Mouse (Mus musculus) gastrocnemius, adult 2 months (tissue): Measurements from ENCODE around the gene Nrxn2. TPM values are rescaled to one million over a fixed set of nuclear protein-coding genes. Genes with fewer than 3 reads are reported as not detected.

ENCODE experiments used
- DNase-seq: peaks from one replicate; pipeline ENCODE4 v3.0.0; 2022
- H3K27ac ChIP-seq: fragments of 200-600 bp; 2 replicates; pipeline ENCODE4 v1.8.1; 2022; ENCODE audit warnings: mild to moderate bottlenecking
- H3K4me3 ChIP-seq: fragments of 200-600 bp; 2 replicates; pipeline ENCODE4 v1.8.1; 2022; ENCODE audit warnings: mild to moderate bottlenecking, moderate library complexity
- CTCF ChIP-seq: fragments of 200-600 bp; IDR thresholded peaks from 2 replicates; pipeline ENCODE4 v1.8.1; 2022; ENCODE audit warnings: antibody characterized with exemption, mild to moderate bottlenecking, moderate library complexity
- intact Hi-C: fragments of 180-260 bp; cut with DNase I; formaldehyde crosslinking; loops from one replicate; pipeline ENCODE4 v1.15.1; 2025
- microRNA-seq: library from miRNA; unstranded; fragments of <30 nt; microRNA quantifications from one replicate; pipeline ENCODE4 v1.2.0, GENCODE M21; 2021
- total RNA-seq, 2 experiments: library from RNA; stranded (reverse); gene quantifications; 2 replicates each; pipeline ENCODE4 v1.2.3; 2021

Nrxn2 gene
- total RNA-seq, 2 experiments from 2014 or later, result 0.77 to 2.0 TPM

DNA sequence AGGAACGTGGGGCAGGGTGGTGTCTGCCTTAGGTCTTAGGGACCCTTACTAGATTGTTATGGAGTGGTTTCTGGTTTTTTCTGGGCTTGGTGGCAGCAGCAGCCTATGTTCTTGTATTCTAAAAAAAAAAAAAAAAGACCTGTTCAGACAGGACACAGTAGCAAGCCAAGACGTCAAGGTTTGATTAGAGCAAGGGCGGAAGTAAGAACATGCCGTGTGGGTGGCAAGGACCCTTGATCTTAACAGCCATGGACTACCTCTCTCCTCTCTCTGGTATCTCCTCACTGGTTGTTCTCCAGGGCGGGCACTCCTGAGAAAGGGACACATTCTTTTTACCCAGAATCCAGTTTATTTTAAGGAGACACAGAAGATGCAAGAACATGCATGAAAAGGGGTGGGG, 134.6 kb downstream of the Nrxn2 start:
- DNase-seq, result no peak
- TF ChIP-seq CTCF, result no peak
- intact Hi-C loops, result no loop called here
- H3K27ac ChIP-seq, result no peak overlapping the region
- no peak overlapping the region for H3K4me3 ChIP-seq

DNA sequence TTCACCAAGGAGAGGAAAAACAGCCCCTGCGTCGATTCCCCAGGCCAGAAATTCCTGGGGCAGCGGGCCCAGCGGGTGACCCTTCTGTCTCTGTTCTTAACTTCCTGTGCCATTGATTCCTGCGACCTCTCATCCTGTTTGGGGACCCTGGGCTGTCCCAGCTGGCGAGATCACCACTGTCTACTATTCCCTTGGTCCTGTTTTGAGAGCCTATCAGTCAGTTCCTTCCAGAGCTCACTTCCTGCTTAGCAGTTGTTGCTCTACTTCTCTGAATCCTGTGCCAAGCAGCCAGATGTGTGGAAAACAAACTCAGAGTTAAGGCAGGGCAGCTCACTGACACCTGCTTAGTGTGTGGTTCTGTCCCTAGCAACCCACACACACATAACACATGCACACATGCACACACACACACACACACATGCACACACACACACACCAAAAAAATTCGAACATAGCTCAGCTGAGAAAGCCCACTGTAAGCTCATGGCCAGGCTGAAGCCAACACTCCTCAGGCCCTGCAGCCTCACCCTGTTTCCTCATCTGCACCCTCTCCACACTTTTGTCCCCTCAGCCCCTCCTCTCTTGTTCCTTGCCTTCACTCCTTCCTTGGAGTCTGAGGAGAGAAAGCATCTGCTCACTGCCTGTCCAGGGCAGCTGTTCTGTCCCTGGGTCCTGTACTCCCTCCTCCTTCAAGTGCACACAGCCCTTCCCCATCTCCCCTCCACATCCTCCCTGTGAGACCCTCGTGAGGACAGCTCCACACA, 135.5 kb downstream of the Nrxn2 start:
- peak; percentile 39 for DNase-seq
- Histone ChIP-seq H3K4me3 (no peak overlapping the region), H3K27ac (peak overlapping the region; percentile 48)
- intact Hi-C loops, result no loop called here
- no peak for TF ChIP-seq CTCF

DNA sequence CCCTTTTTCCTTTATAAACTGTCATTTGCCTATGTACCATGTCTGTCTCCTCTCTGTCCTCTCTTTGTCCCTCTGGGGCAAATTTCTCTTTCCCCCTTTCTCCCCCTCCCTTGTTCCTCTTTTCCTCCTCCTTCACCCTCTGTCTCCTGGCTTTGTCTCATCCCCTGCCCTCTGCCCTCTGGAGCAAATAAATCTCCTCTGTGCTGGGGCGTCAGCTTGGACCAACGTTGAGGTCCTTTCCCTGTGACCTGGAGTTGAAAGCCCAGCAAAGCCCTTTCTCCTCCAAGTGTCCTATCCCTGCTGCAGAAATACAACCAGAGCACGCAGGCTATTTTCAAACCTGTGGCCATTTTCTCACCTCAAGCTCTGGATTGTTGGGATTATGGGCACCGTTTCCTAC, 141.0 kb downstream of the Nrxn2 start:
- intact Hi-C loops, result no loop called here
- TF ChIP-seq CTCF, result no peak

DNA sequence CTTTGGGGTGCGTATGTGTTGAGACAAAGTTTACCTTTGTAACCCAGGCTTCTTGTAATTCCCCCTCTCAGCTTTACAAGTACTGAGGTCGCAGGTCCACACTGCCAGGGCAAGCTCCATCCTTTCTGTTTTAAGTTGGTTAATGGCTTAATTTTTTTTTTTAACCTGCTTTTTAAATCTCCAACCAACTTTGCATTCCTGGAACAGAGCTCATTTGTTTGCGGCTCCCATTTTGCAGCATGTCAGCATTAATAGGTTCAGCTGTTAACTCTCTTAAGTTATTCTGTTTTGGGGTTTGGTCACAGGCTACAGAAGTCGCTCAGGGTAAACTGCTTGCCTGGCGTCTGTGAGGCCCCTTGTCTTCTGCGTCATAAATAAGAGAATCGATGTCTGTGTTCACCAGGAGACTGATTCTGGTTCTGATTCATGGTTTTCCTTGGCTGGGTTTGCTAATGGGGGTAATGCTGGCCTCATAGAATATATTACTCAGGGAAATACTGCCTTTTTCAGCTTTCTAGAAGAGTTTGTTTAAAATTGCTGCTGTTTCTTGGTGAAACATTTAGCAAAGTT, 141.8 kb downstream of the Nrxn2 start:
- TF ChIP-seq CTCF, result no peak
- Histone ChIP-seq H3K4me3 (no peak overlapping the region), H3K27ac (no peak overlapping the region)
- DNase-seq, result no peak
- intact Hi-C loops, result no loop called here

More for the DNA sequence above, 141.0 kb downstream of the Nrxn2 start:
- Histone ChIP-seq H3K4me3 (no peak overlapping the region), H3K27ac (no peak overlapping the region)
- no peak for DNase-seq

DNA sequence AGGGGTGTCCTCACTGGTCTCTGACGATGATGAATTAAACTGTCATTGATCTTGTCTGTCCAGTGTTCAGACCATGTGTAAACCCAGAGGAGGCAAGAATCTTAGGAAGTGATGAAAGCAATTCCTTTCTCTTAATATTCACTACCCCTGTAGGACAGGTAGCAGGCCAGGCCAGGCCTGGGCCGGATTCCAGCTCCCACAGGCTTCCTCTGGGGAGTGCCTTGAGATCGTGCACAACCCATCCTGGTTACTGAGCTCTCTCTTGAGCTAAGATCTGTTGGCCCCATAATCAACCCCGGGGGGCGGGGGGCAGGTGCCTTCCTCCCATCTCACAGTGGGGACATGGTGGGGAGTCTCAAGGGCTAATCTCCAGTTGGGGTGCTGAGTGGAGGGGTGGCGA, 146.6 kb downstream of the Nrxn2 start:
- no peak for TF ChIP-seq CTCF
- DNase-seq, result no peak
- Histone ChIP-seq H3K27ac (no peak overlapping the region), H3K4me3 (no peak overlapping the region)
- intact Hi-C loops, result no loop called here

DNA sequence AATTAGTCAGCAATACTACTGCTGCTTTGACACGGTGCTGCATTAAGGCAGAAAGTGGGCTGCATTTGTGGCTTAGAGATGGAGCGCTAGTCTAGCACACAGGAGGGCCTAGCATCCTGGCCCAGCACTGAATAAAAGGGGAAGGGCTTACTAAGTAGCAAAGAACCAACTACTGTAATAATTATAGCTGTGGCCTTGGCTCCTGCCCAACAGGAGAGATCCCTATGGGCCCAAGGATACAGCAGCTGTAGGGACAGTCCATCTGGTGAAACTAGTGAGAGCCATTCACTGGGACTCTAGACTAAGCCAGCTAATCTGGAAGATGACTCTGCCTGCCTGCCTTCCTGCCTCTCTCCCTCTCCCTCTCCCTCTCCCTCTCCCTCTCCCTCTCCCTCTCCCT, 147.9 kb downstream of the Nrxn2 start:
- Histone ChIP-seq H3K4me3 (no peak overlapping the region), H3K27ac (no peak overlapping the region)
- intact Hi-C loops, result no loop called here
- DNase-seq, result no peak
- TF ChIP-seq CTCF, result no peak

DNA sequence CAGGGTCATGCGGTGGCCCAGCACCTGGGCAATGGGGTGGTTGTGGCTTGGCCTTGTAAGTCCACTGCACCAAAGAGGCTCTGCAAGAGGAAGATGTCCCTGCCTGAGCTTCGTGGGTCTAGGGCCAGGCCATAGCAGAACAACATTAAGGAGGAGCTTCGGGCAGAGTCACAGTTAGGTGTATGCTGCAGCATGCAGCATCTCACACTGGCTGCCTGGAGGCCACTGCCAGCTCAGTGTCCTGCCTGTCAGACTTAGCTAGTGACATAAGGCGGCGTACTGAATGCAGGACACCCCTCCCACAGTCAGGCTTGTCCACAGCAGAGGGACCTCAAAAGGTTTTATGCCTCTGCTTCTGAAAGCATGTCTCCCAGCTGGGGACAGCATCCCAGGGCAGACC, 150.5 kb downstream of the Nrxn2 start:
- no peak for TF ChIP-seq CTCF
- no peak for DNase-seq
- intact Hi-C loops, result no loop called here
- no peak overlapping the region for H3K4me3 ChIP-seq
- H3K27ac ChIP-seq, result no peak overlapping the region

DNA sequence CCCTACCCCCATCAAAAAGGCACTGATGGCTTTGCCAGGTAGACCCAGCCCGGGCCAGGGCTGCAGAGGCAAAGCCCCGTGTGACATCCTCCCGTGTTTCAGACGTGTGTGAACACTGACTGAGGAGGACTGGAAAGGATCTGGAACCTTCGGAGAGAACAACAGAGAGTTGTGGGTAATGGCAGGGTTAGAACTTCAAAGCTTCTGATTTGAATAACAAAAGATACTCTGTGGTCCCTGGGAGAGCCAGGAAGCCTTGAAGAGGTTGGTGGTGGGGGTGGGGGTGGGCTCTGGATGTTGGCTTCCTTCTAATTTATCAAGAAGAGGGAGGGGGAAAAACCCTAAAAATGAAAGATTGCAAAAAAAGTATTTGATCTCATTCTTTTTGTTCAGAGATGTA, 151.0 kb downstream of the Nrxn2 start:
- no peak for DNase-seq
- intact Hi-C loops, result no loop called here
- TF ChIP-seq CTCF, result no peak
- H3K4me3 ChIP-seq, result no peak overlapping the region
- no peak overlapping the region for H3K27ac ChIP-seq

DNA sequence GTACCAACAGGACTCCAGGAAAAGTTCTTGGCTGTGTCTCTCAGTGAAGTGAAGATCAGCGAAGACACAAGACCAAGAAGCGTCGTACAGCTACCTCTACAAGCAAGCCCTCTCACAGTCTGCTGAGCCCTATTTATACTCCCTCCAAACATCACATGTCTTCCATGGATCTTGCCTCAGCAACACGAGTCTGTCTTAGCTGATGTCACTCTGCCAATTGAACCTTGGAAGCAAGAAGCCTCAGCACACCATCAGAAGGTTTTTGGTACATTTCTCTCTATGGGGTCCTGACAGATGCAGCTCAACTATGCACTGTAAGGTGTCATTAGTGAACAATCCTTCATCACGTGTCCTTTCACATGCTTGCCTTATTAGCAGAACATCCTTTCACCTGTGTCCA, 152.9 kb downstream of the Nrxn2 start:
- no peak for DNase-seq
- TF ChIP-seq CTCF, result no peak
- Histone ChIP-seq H3K4me3 (no peak overlapping the region), H3K27ac (no peak overlapping the region)
- intact Hi-C loops, result no loop called here

DNA sequence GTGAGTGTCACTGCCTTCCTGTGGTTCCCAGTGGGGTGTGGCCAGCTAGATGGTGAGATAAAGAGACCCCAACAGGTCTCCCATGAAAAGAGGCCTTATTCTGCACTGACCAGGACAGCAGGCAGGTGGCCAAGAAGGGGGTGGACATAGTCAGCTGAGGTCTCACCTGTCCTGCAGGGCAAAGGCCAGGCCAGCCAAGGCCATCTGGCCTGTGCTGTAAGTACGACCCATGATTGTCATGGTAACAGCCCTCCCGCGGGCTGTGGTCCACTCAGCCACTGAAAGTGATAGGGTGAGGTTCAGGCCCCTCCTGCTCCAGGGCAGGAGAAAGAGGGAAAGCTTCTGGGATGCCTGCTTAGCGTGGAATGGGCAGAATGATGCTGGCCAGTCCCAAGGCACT, 153.5 kb downstream of the Nrxn2 start:
- Histone ChIP-seq H3K27ac (no peak overlapping the region), H3K4me3 (no peak overlapping the region)
- intact Hi-C loops, result no loop called here
- TF ChIP-seq CTCF, result no peak
- DNase-seq, result no peak

Small RNA genes lying within 50 kb of the gene (microRNA-seq; reads per million reads assigned to microRNA genes)
- gene Gm26460, result not detected

Other genes starting within 250 kb of the Nrxn2 start
- not detected for gene Majin, start 234.3 kb upstream of the Nrxn2 start, total RNA-seq
- not detected for gene Gpha2, start 192.4 kb upstream of the Nrxn2 start, total RNA-seq
- gene Ppp2r5b, start 182.9 kb upstream of the Nrxn2 start, total RNA-seq, result 10 to 100 TPM; 35.6 to 37.7 TPM
- gene Atg2a, start 177.1 kb upstream of the Nrxn2 start, total RNA-seq, result 10 to 100 TPM; 18.4 to 19.0 TPM
- 10 to 100 TPM; 28.4 to 32.3 TPM for gene Ehd1, start 142.0 kb upstream of the Nrxn2 start, total RNA-seq
- 1 to 10 TPM; 6.0 to 6.4 TPM for gene Cdc42bpg, start 112.3 kb upstream of the Nrxn2 start, total RNA-seq
- gene Men1, start 83.8 kb upstream of the Nrxn2 start, total RNA-seq, result 1 to 10 TPM; 7.0 to 7.8 TPM
- gene Map4k2, start 77.6 kb upstream of the Nrxn2 start, total RNA-seq, result 10 to 100 TPM; 13.1 to 14.2 TPM
- gene Sf1, start 55.0 kb upstream of the Nrxn2 start, total RNA-seq, result 10 to 100 TPM; 95.2 to 98.6 TPM
- gene Pygm, start 34.3 kb upstream of the Nrxn2 start, total RNA-seq, result over 10,000 TPM in 1 of 2 experiments, 1,000 to 10,000 TPM in 1; 6,181 to 10,031 TPM
- 10 to 100 TPM; 14.9 to 24.6 TPM for gene Rasgrp2, start 19.4 kb upstream of the Nrxn2 start, total RNA-seq
- not detected for gene Slc22a12, start 124.3 kb downstream of the Nrxn2 start, total RNA-seq